ENCODE assay signal across 18 mouse cellular contexts in the genomic region with DNA sequence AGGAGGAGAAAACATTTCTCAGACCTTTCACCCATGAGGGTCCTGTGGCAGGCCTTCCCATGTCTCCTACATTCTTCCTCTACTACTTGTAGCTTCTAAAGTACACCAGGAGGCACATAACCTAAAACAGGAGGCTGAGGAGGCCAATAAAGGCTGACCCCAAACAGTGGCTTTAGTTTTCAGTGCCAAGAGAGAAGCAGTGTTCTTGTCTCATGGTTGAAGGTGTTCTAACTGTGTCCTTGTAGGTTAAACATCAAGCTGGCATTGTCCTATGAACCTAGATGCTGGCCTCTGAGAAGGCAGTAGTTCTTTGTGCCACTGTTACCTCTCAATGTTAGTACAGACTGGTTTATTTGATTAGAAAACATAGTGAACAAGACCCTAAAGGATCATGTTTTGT.
"Had no signal": no experiment of that assay in that cellular context is flagged by ENCODE, and none has a peak within 500 bp of the region (broad histone marks: within the 10 kb centered on the region; RNA-seq: fewer than 3 reads in every experiment).

No protein-coding gene starts in this region.

- H3K27ac ChIP-seq: midbrain, embryonic 12.5 days; neural tube, embryonic 13.5 days; neural tube, embryonic 15.5 days had no signal

- H3K4me2 ChIP-seq: lung, embryonic 14.5 days; midbrain, embryonic 12.5 days; neural tube, embryonic 13.5 days; neural tube, embryonic 15.5 days had no signal

- H3K36me3 ChIP-seq: midbrain, embryonic 12.5 days; neural tube, embryonic 13.5 days; neural tube, embryonic 15.5 days had no signal

- DNase-seq: lung, adult 18-20 months; lung, embryonic 14.5 days; lung, postnatal 10 days; lung, postnatal 4 days; midbrain, embryonic 14.5 days; retina, postnatal 1 day; right cerebral cortex, adult 18-20 months; right cerebral cortex, postnatal 25 days; right cerebral cortex, postnatal 4 days; spleen, adult 18-20 months; thymus, adult 18-20 months; thymus, postnatal 14 days; thymus, postnatal 36 days had no signal

- ATAC-seq: midbrain, embryonic 16.5 days had no signal

- H3K9me3 ChIP-seq: midbrain, embryonic 12.5 days; neural tube, embryonic 13.5 days; neural tube, embryonic 15.5 days had no signal

- H3K4me3 ChIP-seq: midbrain, embryonic 12.5 days; myocyte; neural tube, embryonic 13.5 days; neural tube, embryonic 15.5 days had no signal

- H3K4me1 ChIP-seq: midbrain, embryonic 12.5 days; neural tube, embryonic 13.5 days; neural tube, embryonic 15.5 days had no signal

- H3K27me3 ChIP-seq: midbrain, embryonic 12.5 days; neural tube, embryonic 13.5 days; neural tube, embryonic 15.5 days had no signal

- H3K9ac ChIP-seq: lung, embryonic 14.5 days; midbrain, embryonic 12.5 days; neural tube, embryonic 13.5 days; neural tube, embryonic 15.5 days had no signal
